Mouse (Mus musculus) E14TG2a.4 (cell line): Measurements from ENCODE around the gene Plekhn1.

Experiments used
- CTCF ChIP-seq: conservative IDR thresholded peaks from 2 replicates; pipeline ENCODE4 v1.5.1; 2014; ENCODE audit warnings: low read length
- POU5F1 ChIP-seq: IDR thresholded peaks from 2 replicates; pipeline ENCODE4 v1.6.1; 2014; ENCODE audit warnings: low read length, borderline replicate concordance

DNA sequence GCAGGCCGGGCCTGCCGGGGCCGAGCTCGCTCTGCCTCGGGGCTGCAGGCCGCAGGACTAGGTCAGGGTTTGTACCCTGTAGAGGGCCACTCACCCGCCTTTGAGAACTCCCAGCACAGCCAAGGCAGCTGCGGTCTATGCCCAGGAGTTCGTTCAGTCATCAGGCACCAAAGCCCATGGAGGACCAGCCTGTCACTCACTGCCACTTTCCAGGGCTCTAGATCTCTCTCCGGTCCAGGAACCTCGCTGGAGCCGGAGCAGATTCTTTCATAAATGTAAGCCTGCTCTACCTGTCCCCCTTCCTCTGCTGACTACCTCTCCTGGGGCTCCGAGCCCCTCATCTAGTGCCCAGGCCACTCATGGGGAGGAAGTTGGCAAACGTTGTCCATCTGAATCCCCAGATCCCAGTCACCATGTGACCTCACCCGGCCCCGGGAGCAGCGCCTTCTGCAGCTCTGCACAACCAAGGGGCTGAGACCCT is 596 bp downstream of the Plekhn1 start:
- no peak for TF ChIP-seq CTCF
- no peak for TF ChIP-seq POU5F1
